Mouse (Mus musculus): Measurements from ENCODE around the gene Rbbp7. TPM values are rescaled to one million over a fixed set of nuclear protein-coding genes. Genes with fewer than 3 reads are reported as not detected.

The Rbbp7 gene
- 100 to 1,000 TPM in 1 of 2 experiments, 10 to 100 TPM in 1; 41.6 to 142 TPM for polyA plus RNA-seq (2012; fragmentation: generic; extraction: Trizol)

DNA sequence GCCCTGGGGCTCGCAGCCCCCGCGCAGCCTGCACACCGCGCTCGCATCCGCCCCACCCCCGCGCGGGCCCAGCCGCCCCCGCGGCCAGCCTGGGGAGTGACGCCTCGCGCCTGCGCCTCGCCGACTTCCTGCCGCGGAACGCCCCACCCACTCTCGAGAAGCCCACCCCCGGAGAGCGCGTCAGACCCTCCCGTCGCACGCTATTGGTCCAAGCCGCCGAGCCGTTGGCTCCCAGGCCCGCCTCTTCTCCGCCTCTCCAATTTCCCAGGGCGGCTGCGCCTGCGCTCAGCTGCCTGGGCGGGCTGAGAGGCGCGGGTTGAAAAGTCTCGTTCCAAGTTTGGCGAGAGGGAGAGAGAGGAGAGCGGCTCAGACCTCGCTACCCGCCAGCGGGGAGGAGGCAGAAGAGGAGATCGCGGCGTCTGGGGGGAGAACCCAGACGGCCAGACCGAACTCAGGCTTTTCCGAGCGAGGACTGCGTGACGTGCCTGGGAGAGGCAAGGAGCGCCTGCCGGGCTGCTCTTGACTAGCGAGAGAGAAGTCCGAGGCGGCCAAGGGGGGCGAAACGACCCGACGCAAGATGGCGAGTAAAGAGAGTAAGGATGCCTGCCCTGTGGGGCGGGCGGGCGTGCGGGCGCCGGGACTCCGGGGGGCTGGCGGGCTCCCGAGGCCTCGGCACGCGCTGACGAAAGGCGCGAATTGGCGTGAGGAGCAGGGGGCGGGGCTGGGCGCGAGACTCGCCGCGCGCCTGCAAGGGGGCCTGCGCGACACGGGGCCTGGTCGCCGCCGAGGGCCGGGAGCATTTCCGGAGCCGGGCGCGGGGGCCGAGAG is at the start of gene Rbbp7:
Gene Rbbp7 (plus strand): TSS at position 288 of the 828 bp plus-strand sequence.

Other genes with a start within 250 kb of the Rbbp7 start
- gene Reps2, start 116.8 kb upstream of the Rbbp7 start, polyA plus RNA-seq (2012; fragmentation: generic; extraction: Trizol), result under 1 TPM in 1 of 2 experiments, not detected in 1; 0.01 TPM
- gene Txlng, start 69.1 kb downstream of the Rbbp7 start, polyA plus RNA-seq (2012; fragmentation: generic; extraction: Trizol), result 1 to 10 TPM in 1 of 2 experiments, under 1 TPM in 1; 0.18 to 1.6 TPM
- gene Syap1, start 128.0 kb downstream of the Rbbp7 start, polyA plus RNA-seq (2012; fragmentation: generic; extraction: Trizol), result 10 to 100 TPM in 1 of 2 experiments, under 1 TPM in 1; 0.67 to 11.7 TPM
- gene Ctps2, start 140.8 kb downstream of the Rbbp7 start, polyA plus RNA-seq (2012; fragmentation: generic; extraction: Trizol), result 10 to 100 TPM; 22.1 to 77.4 TPM
- gene S100g, start 204.2 kb downstream of the Rbbp7 start, polyA plus RNA-seq (2012; fragmentation: generic; extraction: Trizol), result not detected

All from C3H10T1/2 (cell line).